Mouse (Mus musculus) regulatory T cell (primary cell): ENCODE results near the gene Gm9918.

Experiments
- in situ Hi-C: fragments of 300-600 bp; cut with MboI, MseI; formaldehyde crosslinking; loops from one replicate; pipeline ENCODE4 v1.15.1; 2025; ENCODE audit warnings: high pct_unique_total_duplicates

Gene Gm9918

GRCm38 (mm10) chr15:102245461-102245881 is 24.9 kb upstream of the Gm9918 start:
- in situ Hi-C loops: no loop called here

GRCm38 (mm10) chr15:102245891-102246741 is 24.2 kb upstream of the Gm9918 start:
- in situ Hi-C loops: no loop called here

GRCm38 (mm10) chr15:102246866-102247251 is 23.5 kb upstream of the Gm9918 start:
- in situ Hi-C loops: no loop called here

GRCm38 (mm10) chr15:102247252-102248130 is 22.9 kb upstream of the Gm9918 start:
- in situ Hi-C loops: no loop called here

- in situ Hi-C loops: no loop called here
Measured at GRCm38 (mm10) chr15:102248131-102248811, 22.1 kb upstream of the Gm9918 start.

GRCm38 (mm10) chr15:102248812-102249191 is 21.6 kb upstream of the Gm9918 start:
- in situ Hi-C loops: no loop called here

GRCm38 (mm10) chr15:102249251-102249691 is 21.1 kb upstream of the Gm9918 start:
- in situ Hi-C loops: no loop called here

GRCm38 (mm10) chr15:102249967-102250366 is 20.4 kb upstream of the Gm9918 start:
- in situ Hi-C loops: no loop called here

GRCm38 (mm10) chr15:102250521-102250920 is 19.8 kb upstream of the Gm9918 start:
- in situ Hi-C loops: no loop called here

- in situ Hi-C loops: no loop called here
Measured at GRCm38 (mm10) chr15:102255547-102256255, 14.7 kb upstream of the Gm9918 start.

GRCm38 (mm10) chr15:102256431-102257201 is 13.7 kb upstream of the Gm9918 start:
- in situ Hi-C loops: no loop called here

GRCm38 (mm10) chr15:102257202-102258075 is 12.9 kb upstream of the Gm9918 start, which contains the start of gene Rarg:
TSS of gene Rarg (minus strand) at chr15:102257517.
- in situ Hi-C loops: no loop called here

- in situ Hi-C loops: no loop called here
Measured at GRCm38 (mm10) chr15:102258076-102258470, 12.3 kb upstream of the Gm9918 start.

- in situ Hi-C loops: no loop called here
Measured at GRCm38 (mm10) chr15:102258581-102259253, 11.6 kb upstream of the Gm9918 start.

- in situ Hi-C loops: no loop called here
Measured at GRCm38 (mm10) chr15:102262582-102262981, 7.8 kb upstream of the Gm9918 start.

- in situ Hi-C loops: no loop called here
Measured at GRCm38 (mm10) chr15:102263037-102263436, 7.3 kb upstream of the Gm9918 start.

- in situ Hi-C loops: no loop called here
Measured at GRCm38 (mm10) chr15:102265548-102265947, 4.8 kb upstream of the Gm9918 start.

- in situ Hi-C loops: no loop called here
Measured at GRCm38 (mm10) chr15:102271441-102271840, 1.1 kb downstream of the Gm9918 start.
